Mouse (Mus musculus) cerebellum, adult 2 months (tissue): ENCODE results near the gene Slc35f6.

Experiments used
- CTCF ChIP-seq: fragments of 200-500 bp; IDR thresholded peaks from 2 replicates; pipeline ENCODE4 v1.5.1; 2011; ENCODE audit warnings: low read depth, mild to moderate bottlenecking, control low read depth, low read length, moderate library complexity, borderline replicate concordance; ENCODE audit not compliant: insufficient read depth
- POLR2A ChIP-seq: fragments of 200-500 bp; IDR thresholded peaks from 2 replicates; pipeline ENCODE4 v1.6.1; 2011; ENCODE audit warnings: low read length, control low read depth, borderline replicate concordance; ENCODE audit not compliant: insufficient read depth

DNA sequence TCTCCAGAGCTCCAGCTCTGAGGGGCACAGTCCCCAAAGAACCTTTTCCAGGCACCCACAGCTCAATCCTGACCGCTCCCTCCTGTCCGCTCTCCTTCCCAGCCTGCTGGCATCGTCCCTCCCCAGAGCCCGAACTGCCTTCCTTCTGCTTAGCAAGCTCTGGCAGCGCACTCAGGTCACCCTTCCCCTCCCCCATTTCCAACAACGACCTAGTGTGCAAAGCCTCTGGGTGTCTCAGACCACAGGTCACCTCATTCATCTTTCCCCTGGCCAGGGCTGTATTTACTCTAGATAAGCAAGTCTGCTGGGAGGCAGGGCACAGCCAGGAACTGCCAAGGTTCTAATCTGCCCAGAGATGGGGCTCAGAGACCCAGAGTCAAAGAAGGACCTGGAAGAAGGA lies 32.3 kb upstream of the Slc35f6 start:
- TF ChIP-seq CTCF (no peak), POLR2A (no peak)
